Mouse (Mus musculus) cerebellum, postnatal 36 days (tissue): ENCODE results near the gene Vopp1.

Source experiments
- DNase-seq, 2 experiments: peaks; one replicate each; pipeline ENCODE4 v3.0.0; 2021 to 2022; ENCODE audit warnings: mixed read lengths in 2 of 2

The Vopp1 gene

GRCm38 (mm10) chr6:57782658-57783057 is 42.3 kb downstream of the Vopp1 start:
- no peak for DNase-seq

GRCm38 (mm10) chr6:57780359-57780758 is 44.6 kb downstream of the Vopp1 start:
- no peak for DNase-seq

- DNase-seq: no peak
These were observed 51.2 kb downstream of the Vopp1 start for GRCm38 (mm10) chr6:57773792-57774191.

- no peak for DNase-seq
These were observed 54.3 kb downstream of the Vopp1 start for GRCm38 (mm10) chr6:57770467-57771190.

GRCm38 (mm10) chr6:57768948-57769525 is 55.9 kb downstream of the Vopp1 start:
- no peak for DNase-seq

- DNase-seq: no peak
These were observed 57.7 kb downstream of the Vopp1 start for GRCm38 (mm10) chr6:57767112-57767868.

GRCm38 (mm10) chr6:57766287-57766686 is 58.7 kb downstream of the Vopp1 start:
- no peak for DNase-seq

GRCm38 (mm10) chr6:57765095-57765878 is 59.7 kb downstream of the Vopp1 start:
- DNase-seq: peak; percentile 21 to 32

- no peak for DNase-seq
These were observed 61.9 kb downstream of the Vopp1 start for GRCm38 (mm10) chr6:57763054-57763453.

- DNase-seq: no peak
These were observed 70.8 kb downstream of the Vopp1 start for GRCm38 (mm10) chr6:57753962-57754759.

- DNase-seq: no peak
These were observed 79.2 kb downstream of the Vopp1 start for GRCm38 (mm10) chr6:57745748-57746129.

GRCm38 (mm10) chr6:57744974-57745747 is 79.8 kb downstream of the Vopp1 start:
- no peak for DNase-seq

GRCm38 (mm10) chr6:57744123-57744522 is 80.8 kb downstream of the Vopp1 start:
- no peak for DNase-seq

- DNase-seq: no peak
These were observed 81.6 kb downstream of the Vopp1 start for GRCm38 (mm10) chr6:57743333-57743732.

- DNase-seq: no peak
These were observed 82.2 kb downstream of the Vopp1 start for GRCm38 (mm10) chr6:57742749-57743148.

- no peak for DNase-seq
These were observed 103.6 kb downstream of the Vopp1 start for GRCm38 (mm10) chr6:57721347-57721746.

GRCm38 (mm10) chr6:57711726-57712125 is 113.2 kb downstream of the Vopp1 start:
- no peak for DNase-seq

- DNase-seq: no peak
These were observed 118.2 kb downstream of the Vopp1 start for GRCm38 (mm10) chr6:57706721-57707120.

GRCm38 (mm10) chr6:57703703-57704102 is 121.3 kb downstream of the Vopp1 start:
- no peak for DNase-seq

GRCm38 (mm10) chr6:57702743-57703499 is 122.0 kb downstream of the Vopp1 start:
- DNase-seq: peak; percentile 98

- DNase-seq: peak; percentile 57 to 73
These were observed 122.6 kb downstream of the Vopp1 start, which contains the start of gene Lancl2 for GRCm38 (mm10) chr6:57702376-57702742. Gene Lancl2 (plus strand): TSS chr6:57702540.
